Comparison of ENCODE assay signal across 24 mouse cellular contexts in the genomic region with DNA sequence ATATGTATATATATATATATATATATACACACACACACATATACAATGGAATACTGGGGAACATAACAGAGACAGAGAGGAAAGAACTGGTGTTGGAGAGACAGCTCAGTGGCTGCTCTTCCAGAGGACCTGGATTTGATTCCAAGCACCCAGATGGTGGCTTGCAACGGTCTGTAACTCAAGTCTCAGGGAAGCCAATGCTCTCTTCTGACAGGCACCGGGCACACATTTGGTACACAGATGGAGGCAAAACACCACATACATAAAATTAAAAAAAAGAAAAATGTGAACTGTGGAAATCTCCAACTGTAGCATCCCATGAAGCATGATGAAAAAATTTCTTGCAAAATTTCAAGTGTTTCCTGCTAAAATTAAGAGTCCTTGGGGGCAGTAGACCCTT. TPM values are rescaled to one million over a fixed set of nuclear protein-coding genes. Genes with fewer than 3 reads are reported as not detected.
A peak's percentile ranks its signal among the peaks of the same experiment; 100 is the strongest.
DNase-seq lines count a peak whose midpoint lies in the region; ATAC-seq and TF ChIP-seq lines count a peak whose summit lies in the region.
"Had no signal": no experiment of that assay in that cellular context is flagged by ENCODE, and none has a peak within 500 bp of the region (broad histone marks: within the 10 kb centered on the region; RNA-seq: fewer than 3 reads in every experiment).

No protein-coding gene starts in this region.

- H3K9ac ChIP-seq in kidney, postnatal 0 days (ENCODE audit: low read depth, low read length) = no peak overlapping the region
- H3K9ac ChIP-seq: embryonic facial prominence, embryonic 13.5 days; embryonic facial prominence, embryonic 15.5 days; forebrain, embryonic 12.5 days had no signal

- H3K9me3 ChIP-seq in kidney, postnatal 0 days (replicated peaks; ENCODE audit: low read length) = no peaks in the 10 kb centered on the region
- H3K9me3 ChIP-seq: embryonic facial prominence, embryonic 13.5 days; embryonic facial prominence, embryonic 15.5 days; forebrain, embryonic 10.5 days; forebrain, embryonic 12.5 days had no signal

- TF ChIP-seq POLR2A in kidney, adult 2 months (IDR thresholded peaks at IDR 0.05; ENCODE audit: low read depth, low read length) = no peak

- peak overlapping the region; percentile 94 for H3K27ac ChIP-seq in kidney, adult 2 months (ENCODE audit: insufficient read depth, low read depth, low read length)
- peak overlapping the region; percentile 54; the same call in 1 of the 2 replicates for H3K27ac ChIP-seq in kidney, postnatal 0 days
- H3K27ac ChIP-seq: embryonic facial prominence, embryonic 13.5 days; embryonic facial prominence, embryonic 15.5 days; forebrain, embryonic 10.5 days; forebrain, embryonic 12.5 days had no signal

- H3K4me1 ChIP-seq in kidney, adult 2 months (ENCODE audit: control insufficient read depth, insufficient read depth, low read length) = peaks cover 4% of the 10 kb centered on the region; the same call in 1 of the 2 replicates
- no peaks in the 10 kb centered on the region for H3K4me1 ChIP-seq in kidney, postnatal 0 days (replicated peaks; ENCODE audit: insufficient read depth, low read length)
- H3K4me1 ChIP-seq: embryonic facial prominence, embryonic 13.5 days; embryonic facial prominence, embryonic 15.5 days; forebrain, embryonic 12.5 days had no signal

- H3K36me3 ChIP-seq in kidney, adult 2 months (ENCODE audit: control insufficient read depth, insufficient read depth, low read length) = no peaks in the 10 kb centered on the region
- no peaks in the 10 kb centered on the region for H3K36me3 ChIP-seq in kidney, postnatal 0 days (ENCODE audit: insufficient read depth, low read length)
- H3K36me3 ChIP-seq: embryonic facial prominence, embryonic 13.5 days; embryonic facial prominence, embryonic 15.5 days; forebrain, embryonic 10.5 days; forebrain, embryonic 12.5 days had no signal

- ATAC-seq in kidney, postnatal 0 days (replicated peaks; ENCODE audit: low FRiP score, low read depth) = no peak
- ATAC-seq: forebrain, embryonic 14.5 days had no signal

- 96% methylated on average over 2 of the region's 2 CpGs for WGBS in kidney, adult 2 months
- WGBS in kidney, postnatal 0 days = 87% methylated on average over 2 of the region's 2 CpGs

- TF ChIP-seq CTCF in kidney, adult 2 months (conservative IDR thresholded peaks at IDR 0.05; ENCODE audit: insufficient read depth, insufficient read length, low read depth, low read length) = no peak
- no peak for TF ChIP-seq CTCF in kidney, postnatal 0 days (IDR thresholded peaks at IDR 0.05; ENCODE audit: low read depth)

- DNase-seq in kidney, adult 2 months = no peak
- DNase-seq in kidney, postnatal 25 days = no peak
- DNase-seq in kidney, postnatal 0 days (ENCODE audit: low spot score) = no peak
- DNase-seq in kidney, postnatal 14 days = no peak
- DNase-seq in brain, embryonic 18.5 days (ENCODE audit: low read depth, low spot score) = peak; percentile 46
- DNase-seq in adrenal gland, postnatal 10 days = no peak
- DNase-seq: adrenal gland, adult 2 months; adrenal gland, postnatal 14 days; adrenal gland, postnatal 36 days; cerebellum, adult 11 months; cerebellum, adult 18-20 months; cerebellum, adult 8-10 months; cerebellum, adult 9-11 months; cerebellum, postnatal 14 days; cerebellum, postnatal 36 days; embryo, embryonic 11 days had no signal

- H3K4me3 ChIP-seq in kidney, adult 2 months (ENCODE audit: insufficient read depth, low read depth, low read length) = no peak overlapping the region
- no peak overlapping the region for H3K4me3 ChIP-seq in kidney, postnatal 0 days (replicated peaks; ENCODE audit: low read depth, low read length)
- H3K4me3 ChIP-seq: embryonic facial prominence, embryonic 13.5 days; embryonic facial prominence, embryonic 15.5 days; erythroblast, embryonic 14.5 days; forebrain, embryonic 10.5 days; forebrain, embryonic 12.5 days had no signal

- H3K27me3 ChIP-seq in kidney, adult 2 months (replicated peaks; ENCODE audit: control insufficient read depth, insufficient read depth, low read length) = 0 out of 2 replicates have a peak, but pooled peaks cover 1% of the 10 kb centered on the region
- no peaks in the 10 kb centered on the region for H3K27me3 ChIP-seq in kidney, postnatal 0 days (ENCODE audit: insufficient read depth, low read length)
- H3K27me3 ChIP-seq: embryonic facial prominence, embryonic 13.5 days; forebrain, embryonic 12.5 days had no signal

- no peak overlapping the region for H3K4me2 ChIP-seq in kidney, postnatal 0 days (ENCODE audit: low read length)
- H3K4me2 ChIP-seq: embryonic facial prominence, embryonic 13.5 days; embryonic facial prominence, embryonic 15.5 days; forebrain, embryonic 12.5 days had no signal

RNA-seq across cellular contexts. Expression of a gene that starts 31.7 kb away (rescaled TPM):
- polyA plus RNA-seq in kidney, adult 2 months (2012; rRNA removed) = 91.2 and 91.5 TPM in 2 replicates
- 145 and 146 TPM in 2 replicates for polyA plus RNA-seq in kidney, postnatal 0 days (2015; fragmentation: Nextera tagmentation; extraction: Ambion mirVana)
- total RNA-seq in adrenal gland, postnatal 10 days (2021) = 1 to 10 TPM; 5.8 to 7.0 TPM
- total RNA-seq: common myeloid progenitor, adult 5-6 weeks; MEL had no signal
- polyA plus RNA-seq: erythroblast, embryonic 14.5 days had no signal

RNA-seq across cellular contexts. Expression of a gene that starts 37.8 kb away (rescaled TPM):
- polyA plus RNA-seq in kidney, adult 2 months (2012; rRNA removed) = 72.0 and 90.4 TPM in 2 replicates
- 151 and 167 TPM in 2 replicates for polyA plus RNA-seq in kidney, postnatal 0 days (2015; fragmentation: Nextera tagmentation; extraction: Ambion mirVana)
- total RNA-seq in adrenal gland, postnatal 10 days (2021) = 100 to 1,000 TPM; 137 to 159 TPM

RNA-seq across cellular contexts. Expression of a gene that starts 37.9 kb away (rescaled TPM):
- polyA plus RNA-seq in kidney, adult 2 months (2012; rRNA removed) = 3.1 and 4.1 TPM in 2 replicates
- polyA plus RNA-seq in kidney, postnatal 0 days (2015; fragmentation: Nextera tagmentation; extraction: Ambion mirVana) = 3.1 and 3.2 TPM in 2 replicates
- total RNA-seq in adrenal gland, postnatal 10 days (2021) = 1 to 10 TPM; 3.0 to 4.3 TPM
- polyA plus RNA-seq: erythroblast, embryonic 14.5 days had no signal
